Mouse (Mus musculus) liver, adult 2 months (tissue): ENCODE measurements around the gene Olfm2.

Experiments
- CTCF ChIP-seq: fragments of 200-500 bp; IDR thresholded peaks from 2 replicates; pipeline ENCODE4 v1.5.1; 2011; ENCODE audit warnings: low read depth, low read length, control low read depth
- POLR2A ChIP-seq: fragments of 200-500 bp; IDR thresholded peaks from 2 replicates; pipeline ENCODE4 v1.6.1; 2011; ENCODE audit warnings: low read length, control low read depth; ENCODE audit not compliant: insufficient read depth; ENCODE audit errors: extremely low read depth

GRCm38 (mm10) chr9:20731797-20732196 is 14.4 kb downstream of the Olfm2 start:
- TF ChIP-seq CTCF (no peak), POLR2A (no peak)
